ENCODE assay signal across 12 mouse cellular contexts in genomic region chr9:70794643-70795438, GRCm38 (mm10).
A peak's percentile ranks its signal among the peaks of the same experiment; 100 is the strongest.
DNase-seq lines count a peak whose midpoint lies in the region; ATAC-seq and TF ChIP-seq lines count a peak whose summit lies in the region.
"Had no signal": no experiment of that assay in that cellular context is flagged by ENCODE, and none has a peak within 500 bp of the region (broad histone marks: within the 10 kb centered on the region; RNA-seq: fewer than 3 reads in every experiment).

No protein-coding gene starts in this region.

- H3K4me3 ChIP-seq in kidney, adult 2 months (ENCODE audit: insufficient read depth, low read depth, low read length) = no peak overlapping the region
- H3K4me3 ChIP-seq: embryonic facial prominence, embryonic 12.5 days; hindbrain, embryonic 12.5 days; limb, embryonic 13.5 days had no signal

- ATAC-seq in CD4-positive, CD25-positive, alpha-beta regulatory T cell, adult 4 months = no peak

- H3K27ac ChIP-seq in kidney, adult 2 months (ENCODE audit: insufficient read depth, low read depth, low read length) = no peak overlapping the region
- H3K27ac ChIP-seq: embryonic facial prominence, embryonic 12.5 days; hindbrain, embryonic 12.5 days; limb, embryonic 13.5 days had no signal

- no peaks in the 10 kb centered on the region; the same call in 1 of the 2 replicates for H3K4me1 ChIP-seq in kidney, adult 2 months (ENCODE audit: control insufficient read depth, insufficient read depth, low read length)
- H3K4me1 ChIP-seq: hindbrain, embryonic 12.5 days; limb, embryonic 13.5 days had no signal

- no peaks in the 10 kb centered on the region for H3K36me3 ChIP-seq in kidney, adult 2 months (ENCODE audit: control insufficient read depth, insufficient read depth, low read length)
- H3K36me3 ChIP-seq: embryonic facial prominence, embryonic 12.5 days; hindbrain, embryonic 12.5 days; limb, embryonic 13.5 days had no signal

- 76% methylated on average over 15 of the region's 15 CpGs for WGBS in kidney, adult 2 months

- no peaks in the 10 kb centered on the region for H3K27me3 ChIP-seq in kidney, adult 2 months (replicated peaks; ENCODE audit: control insufficient read depth, insufficient read depth, low read length)
- H3K27me3 ChIP-seq: embryonic facial prominence, embryonic 12.5 days; hindbrain, embryonic 12.5 days; limb, embryonic 13.5 days had no signal

- DNase-seq in adrenal gland, adult (ENCODE audit: inconsistent age in 2 of 2, low spot score in 1 of 2) = peak; percentile 47 to 72
- DNase-seq in adrenal gland, postnatal 4 days (ENCODE audit: low spot score in 2 of 2) = no peak
- peak; percentile 32 for DNase-seq in kidney, postnatal 14 days
- no peak for DNase-seq in kidney, adult 2 months
- DNase-seq in R1 (ENCODE audit: low read depth, low spot score) = peak; percentile 29
- DNase-seq in heart, postnatal 4 days = peak; percentile 22
- no peak for DNase-seq in cerebellum, postnatal 4 days (ENCODE audit: low spot score in 2 of 2)
- DNase-seq: thymus, postnatal 4 days had no signal

- TF ChIP-seq CTCF in kidney, adult 2 months (conservative IDR thresholded peaks at IDR 0.05; ENCODE audit: insufficient read depth, insufficient read length, low read depth, low read length) = no peak

- TF ChIP-seq POLR2A in kidney, adult 2 months (IDR thresholded peaks at IDR 0.05; ENCODE audit: low read depth, low read length) = no peak

Comparison
In these comparisons a context has a peak if more than half of its experiments do, and no peak if none do; other contexts are left out.
1. DNase-seq: peak in adrenal gland, adult (2 of 2), kidney, postnatal 14 days (single experiment), R1 (single experiment) and heart, postnatal 4 days (single experiment); none in adrenal gland, postnatal 4 days (0 of 2), kidney, adult 2 months (single experiment) and cerebellum, postnatal 4 days (0 of 2).